Mouse (Mus musculus) liver, adult 2 months (tissue): ENCODE measurements around the gene Sumo3.

Experiments
- CTCF ChIP-seq: fragments of 200-500 bp; IDR thresholded peaks from 2 replicates; pipeline ENCODE4 v1.5.1; 2011; ENCODE audit warnings: low read depth, low read length, control low read depth
- POLR2A ChIP-seq: fragments of 200-500 bp; IDR thresholded peaks from 2 replicates; pipeline ENCODE4 v1.6.1; 2011; ENCODE audit warnings: low read length, control low read depth; ENCODE audit not compliant: insufficient read depth; ENCODE audit errors: extremely low read depth

- TF ChIP-seq POLR2A = no peak
- no peak for TF ChIP-seq CTCF
These were observed 958 bp downstream of the Sumo3 start for GRCm38 (mm10) chr10:77606855-77607254.
